Mouse (Mus musculus) thymus, postnatal 10 days (tissue): ENCODE data around the gene Tbx10.
"Not testable (repeated sequence)": the region's sequence is repeated elsewhere in the genome, so short reads cannot be mapped to it uniquely, and the experiment has no call there.

Experiments
- DNase-seq, 2 experiments: peaks; one replicate each; pipeline ENCODE4 v3.0.0; 2021; ENCODE audit warnings: low spot score in 2 of 2

Gene Tbx10

DNA sequence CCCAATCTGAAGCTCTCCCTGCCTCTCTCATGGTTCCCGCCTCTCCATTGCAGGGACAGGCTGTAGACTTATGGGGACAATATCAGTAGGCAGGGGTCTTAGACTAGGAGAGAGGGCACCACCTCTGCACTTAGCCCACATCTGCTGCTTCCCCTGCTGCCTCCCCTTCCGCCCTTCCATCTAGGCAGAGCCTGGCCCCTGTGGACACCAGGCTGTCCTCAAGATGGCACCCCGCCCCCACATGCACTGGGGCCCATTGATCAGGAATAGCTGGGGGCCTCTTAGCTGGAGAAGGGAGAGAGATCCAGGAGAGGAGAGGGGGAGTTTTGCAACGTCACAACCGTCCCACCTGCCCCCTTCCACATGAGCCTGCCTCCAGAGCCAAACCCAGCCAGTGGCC lies at the start of gene Tbx10:
TSS of gene Tbx10 (plus strand) at position 337 of the 400 bp plus-strand sequence.
- no peak for DNase-seq

DNA sequence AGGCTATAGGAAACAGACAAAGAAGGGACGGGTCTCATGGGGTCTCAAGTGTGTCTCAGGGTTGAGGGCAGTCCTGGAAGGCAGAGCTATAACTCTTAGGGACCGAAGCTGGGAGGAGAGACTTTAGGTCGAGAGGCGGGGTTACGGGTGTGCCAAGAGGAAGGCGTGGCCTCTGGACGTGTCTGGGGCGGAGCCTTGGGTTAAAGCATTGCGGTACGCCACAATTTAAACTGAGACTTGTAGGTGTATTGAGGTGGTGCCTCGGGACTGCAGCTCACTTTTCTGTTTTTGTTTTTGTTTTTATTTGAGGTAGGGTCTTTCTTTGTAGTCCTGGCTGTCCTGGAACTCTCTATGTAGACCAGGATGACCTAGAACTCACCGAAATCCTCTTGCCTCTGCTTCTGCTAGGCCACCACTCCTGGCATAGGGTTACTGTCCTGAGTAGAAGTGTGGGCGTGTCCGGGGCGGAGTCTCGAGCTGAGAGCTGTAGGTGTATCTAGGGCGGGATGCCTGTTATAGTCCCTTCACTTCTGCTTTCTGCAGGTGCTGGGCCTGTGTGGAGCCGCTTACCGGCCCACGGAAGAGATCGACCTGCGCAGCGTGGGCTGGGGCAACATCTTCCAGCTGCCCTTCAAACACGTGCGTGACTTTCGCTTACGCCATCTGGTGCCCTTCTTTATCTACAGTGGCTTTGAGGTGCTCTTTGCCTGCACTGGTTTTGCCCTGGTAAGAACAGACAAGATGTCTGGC lies 49.4 kb upstream of the Tbx10 start:
- peak in 1 of 2 experiments; percentile 43 for DNase-seq

DNA sequence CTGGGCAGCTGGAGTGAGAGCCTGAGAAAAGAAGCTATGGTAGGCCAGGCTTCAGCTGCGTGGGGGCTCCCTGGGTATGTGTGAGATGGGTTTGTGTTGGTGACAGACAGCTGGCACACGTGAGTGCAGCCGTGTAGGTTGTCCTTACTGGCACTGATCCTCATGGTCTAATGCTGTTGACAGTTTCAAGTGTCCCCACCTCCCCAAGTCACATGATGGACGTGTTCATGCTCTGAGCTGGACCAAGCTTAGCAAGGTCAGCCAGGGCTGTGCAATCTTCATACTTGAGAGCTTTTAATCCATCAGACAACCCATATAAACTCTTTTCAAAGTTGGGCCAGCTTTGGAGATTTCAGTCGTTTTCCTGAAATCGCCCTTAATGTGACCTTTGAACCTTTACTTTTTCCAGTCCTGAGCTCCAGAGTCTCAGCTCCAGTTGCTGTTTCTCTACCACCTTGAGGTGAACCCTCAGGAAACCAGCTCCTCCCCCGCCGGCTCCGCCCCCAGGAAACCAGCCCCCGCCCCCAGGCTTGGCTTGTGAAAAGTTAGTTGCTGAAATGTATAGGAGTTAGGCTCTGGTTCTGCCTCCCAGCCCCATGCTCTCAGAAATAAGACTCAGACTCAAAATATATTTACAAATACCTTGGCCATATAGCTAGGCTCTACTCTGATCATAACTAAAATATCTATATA lies 46.5 kb upstream of the Tbx10 start:
- peak; percentile 64 to 69 for DNase-seq

DNA sequence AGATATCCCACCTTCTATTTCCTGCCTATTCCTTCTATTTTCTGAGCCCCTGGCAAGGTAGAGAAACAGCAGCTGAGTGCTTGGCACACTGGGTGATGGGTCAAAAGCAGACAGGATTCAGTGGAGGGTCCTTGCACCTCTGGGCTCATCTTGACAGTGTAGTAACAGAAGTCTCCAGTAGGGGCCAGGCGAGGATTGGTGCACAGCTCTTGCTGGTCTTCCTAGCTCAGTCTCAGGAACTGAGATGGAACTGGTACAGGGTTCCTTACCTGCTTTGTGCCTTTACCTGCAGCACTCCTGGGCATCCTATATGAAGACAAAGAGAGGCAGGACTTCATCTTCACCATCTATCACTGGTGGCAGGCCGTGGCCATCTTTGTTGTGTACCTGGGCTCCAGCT lies 45.8 kb upstream of the Tbx10 start:
- peak; percentile 53 to 83 for DNase-seq

DNA sequence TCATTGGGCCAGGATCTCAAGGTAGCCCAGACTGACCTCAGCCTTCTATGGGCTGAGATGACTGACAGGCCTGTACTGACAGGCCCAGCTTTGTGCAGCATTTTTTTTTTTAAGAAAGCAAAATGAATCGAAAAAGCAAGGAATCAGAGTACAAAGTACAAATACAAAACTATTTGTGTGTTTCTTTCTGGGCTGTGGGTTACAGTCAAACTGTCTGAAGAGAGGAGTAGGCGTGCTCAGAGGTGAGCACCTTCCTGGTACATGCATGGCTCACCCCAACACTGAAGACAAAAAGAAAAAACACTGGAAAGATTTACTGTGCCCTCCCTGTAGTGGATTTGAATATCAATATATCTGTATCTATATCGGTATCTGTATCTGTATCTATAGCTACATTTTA lies 44.7 kb upstream of the Tbx10 start:
- DNase-seq: no peak

DNA sequence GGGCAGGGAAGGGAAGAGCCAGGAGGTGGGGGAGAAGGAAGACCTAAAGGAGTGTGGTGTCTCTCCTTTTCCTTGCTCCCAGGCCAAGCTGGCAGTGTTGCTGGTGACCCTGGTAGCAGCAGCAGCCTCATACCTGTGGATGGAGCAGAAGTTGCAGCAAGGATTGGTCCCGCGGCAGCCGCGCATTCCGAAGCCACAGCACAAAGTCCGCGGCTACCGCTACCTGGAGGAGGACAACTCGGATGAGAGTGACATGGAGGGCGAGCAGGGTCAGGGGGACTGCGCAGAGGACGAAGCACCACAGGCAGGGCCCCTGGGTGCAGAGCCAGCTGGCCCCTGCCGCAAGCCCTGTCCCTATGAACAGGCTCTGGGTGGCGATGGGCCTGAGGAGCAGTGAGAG lies 44.0 kb upstream of the Tbx10 start:
- DNase-seq: no peak

DNA sequence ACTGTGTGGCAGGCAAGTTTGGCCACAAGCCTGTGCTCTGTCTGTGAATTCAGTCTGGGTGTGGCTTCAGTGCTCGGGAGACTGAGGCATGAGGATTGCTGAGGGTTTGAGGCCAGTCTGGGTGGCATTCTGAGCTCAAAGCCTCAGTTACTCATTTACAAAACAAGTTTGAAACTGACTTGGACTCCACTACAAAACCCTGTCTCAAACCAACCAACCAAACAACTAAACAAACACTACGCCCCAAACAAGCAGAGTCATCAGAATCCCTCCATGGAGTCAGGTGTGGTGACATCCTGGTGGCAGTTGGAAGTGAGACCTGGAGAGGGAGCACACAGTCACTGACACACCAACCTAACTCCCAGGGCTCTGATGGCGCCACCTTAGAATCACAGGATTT lies 42.2 kb upstream of the Tbx10 start:
- no peak for DNase-seq

DNA sequence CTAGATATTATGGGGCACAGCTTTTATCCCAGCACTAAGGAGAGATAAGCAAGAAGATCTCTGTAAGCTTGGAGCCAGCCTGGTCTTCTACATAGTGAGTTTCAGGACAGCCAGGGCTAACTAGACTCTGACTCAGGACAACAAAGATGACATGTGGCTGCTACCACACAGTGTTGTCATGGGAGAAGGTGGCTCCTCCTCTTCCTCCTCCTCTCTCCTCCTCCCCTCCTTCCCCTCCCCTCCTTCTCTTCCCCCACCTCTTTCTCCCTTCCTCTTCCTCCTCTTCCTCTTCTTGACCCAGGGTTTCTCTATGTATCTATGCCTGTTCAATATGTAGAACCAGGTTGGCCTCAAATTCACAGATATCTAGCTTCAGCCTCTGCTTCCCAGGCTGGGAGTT lies 41.1 kb upstream of the Tbx10 start:
- DNase-seq: no peak

DNA sequence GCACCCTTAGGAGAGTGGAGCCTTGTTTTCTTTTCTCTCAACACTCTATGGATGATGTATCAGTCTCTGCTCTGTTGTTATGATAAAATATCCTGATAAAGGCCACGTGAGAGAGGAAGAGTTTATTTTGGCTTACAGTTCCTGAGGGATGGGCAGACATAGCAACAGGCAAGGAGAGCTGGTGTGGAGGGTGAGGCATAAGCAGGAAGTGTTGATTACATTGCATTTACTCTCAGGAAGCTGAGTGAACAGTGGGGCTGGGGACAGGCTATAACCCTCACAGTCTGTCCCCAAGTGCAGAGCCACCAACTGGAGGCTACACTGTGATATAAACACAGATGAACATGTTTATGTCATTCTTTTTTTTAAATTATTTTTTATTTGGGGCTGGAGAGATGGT lies 40.5 kb upstream of the Tbx10 start:
- DNase-seq: no peak

DNA sequence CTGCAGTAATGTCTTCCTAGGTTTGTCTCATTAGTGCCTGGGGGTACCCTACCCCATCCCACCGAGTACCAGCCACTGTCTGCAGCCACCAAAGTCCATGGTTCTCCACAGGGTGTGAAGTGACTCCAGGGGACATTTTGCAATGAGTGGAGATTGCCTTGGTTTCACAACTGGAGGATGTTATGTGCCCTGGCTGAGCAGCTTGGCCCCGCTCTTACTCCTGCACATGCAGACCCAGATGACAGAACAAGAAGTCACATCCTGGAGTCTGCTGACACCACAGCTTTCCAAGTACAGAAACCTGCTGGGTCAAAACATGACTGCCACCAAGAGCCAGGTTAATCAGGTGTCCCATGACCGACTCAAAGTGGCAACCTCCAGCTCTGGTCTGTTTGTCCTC lies 37.5 kb upstream of the Tbx10 start:
- no peak for DNase-seq

DNA sequence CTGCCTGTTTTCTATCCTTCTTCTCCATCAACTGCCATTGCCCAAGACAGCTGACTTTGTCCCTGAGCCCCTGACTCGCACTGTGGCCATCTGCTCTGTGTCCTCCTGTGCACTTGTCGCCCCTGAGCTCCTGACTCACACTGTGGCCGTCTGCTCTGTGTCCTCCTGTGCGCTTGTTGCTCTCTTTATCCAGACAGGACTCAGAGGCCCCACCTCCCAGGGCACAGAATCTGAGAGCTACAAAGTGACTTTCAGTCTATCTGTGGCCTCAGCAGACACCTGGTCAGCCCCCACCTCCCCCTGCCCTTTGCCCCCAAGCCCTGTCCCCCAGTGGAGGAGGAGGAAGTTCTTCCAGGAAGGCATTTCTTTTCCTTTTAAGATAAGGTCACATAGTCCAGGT lies 36.7 kb upstream of the Tbx10 start:
- DNase-seq: no peak

DNA sequence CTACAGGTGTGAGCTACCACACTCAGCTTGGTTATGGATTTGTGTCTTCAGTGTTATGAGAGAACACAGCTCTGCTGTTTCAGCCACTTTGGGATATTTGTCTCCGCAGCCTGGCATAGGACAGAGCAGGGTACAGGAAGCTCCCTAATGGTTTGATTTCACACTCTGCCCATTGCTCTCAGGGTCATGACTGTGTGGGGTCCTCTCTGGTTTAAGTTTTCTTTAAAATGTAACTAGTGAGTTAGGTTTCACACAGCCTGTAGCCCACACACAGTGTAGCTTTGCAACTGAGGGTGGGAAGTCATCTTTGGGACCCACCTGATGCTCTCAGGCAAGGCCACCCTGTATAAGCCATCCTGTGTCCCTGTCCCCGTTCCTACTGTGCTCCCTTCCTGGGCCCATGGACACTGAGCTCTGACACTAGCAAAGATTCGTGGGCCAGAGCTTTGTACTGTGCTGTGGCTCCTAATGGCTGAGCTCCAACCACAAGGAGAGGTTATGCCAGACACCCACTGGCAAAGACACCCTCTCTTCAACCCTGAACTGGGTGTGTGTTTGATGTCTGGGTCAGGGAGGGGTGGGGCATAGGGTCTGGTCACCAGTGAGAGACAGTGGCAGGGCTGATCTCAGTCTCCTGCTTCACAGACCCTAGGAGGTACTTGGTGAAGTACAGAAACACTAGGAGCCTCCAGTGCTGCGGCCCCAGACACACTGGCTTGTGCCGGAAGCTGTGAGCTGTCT lies 35.1 kb upstream of the Tbx10 start:
- DNase-seq: not testable (repeated sequence)

DNA sequence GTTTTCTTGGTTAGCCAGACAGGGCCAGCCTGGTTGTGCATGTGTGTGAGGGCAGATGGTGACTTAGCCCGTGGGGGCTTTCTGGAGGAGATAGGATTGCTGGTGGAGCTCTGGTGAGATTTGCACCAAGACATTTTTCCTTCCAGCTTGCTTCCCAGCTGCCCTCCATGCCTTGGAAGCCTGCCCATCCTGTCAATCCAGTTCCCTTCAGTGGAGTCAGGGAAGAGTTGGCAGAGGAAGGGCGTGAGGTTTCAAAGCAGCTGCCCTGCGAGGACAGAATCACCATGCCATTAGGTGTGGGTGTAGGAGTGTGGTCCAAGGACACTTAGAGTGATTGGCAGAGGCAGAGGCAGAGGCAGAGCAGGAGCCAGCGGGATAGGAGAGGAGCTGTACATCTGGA lies 34.1 kb upstream of the Tbx10 start, which contains the start of gene Aldh3b3:
TSS of gene Aldh3b3 (plus strand) at position 176 of the 400 bp plus-strand sequence.
- no peak for DNase-seq

DNA sequence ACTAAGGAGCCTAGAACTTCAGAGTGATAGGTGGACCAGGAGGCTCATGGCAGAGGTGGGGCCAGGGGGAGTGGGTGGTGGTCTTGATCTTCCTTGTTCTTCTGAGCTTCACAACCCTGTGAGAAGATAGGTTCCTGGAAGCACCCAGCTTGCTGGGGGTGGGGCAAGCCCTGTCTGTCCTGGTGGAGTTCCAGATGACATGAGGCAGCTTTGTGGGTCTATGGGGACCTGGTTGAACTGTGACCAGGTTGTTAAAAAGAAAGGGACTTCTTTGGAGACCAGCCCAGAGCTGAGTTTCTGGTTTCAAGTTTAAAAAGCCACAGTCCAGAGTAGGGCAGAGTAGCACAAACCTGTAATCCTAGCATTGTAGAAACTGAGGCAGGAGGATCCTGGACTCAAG lies 33.5 kb upstream of the Tbx10 start:
- DNase-seq: no peak

DNA sequence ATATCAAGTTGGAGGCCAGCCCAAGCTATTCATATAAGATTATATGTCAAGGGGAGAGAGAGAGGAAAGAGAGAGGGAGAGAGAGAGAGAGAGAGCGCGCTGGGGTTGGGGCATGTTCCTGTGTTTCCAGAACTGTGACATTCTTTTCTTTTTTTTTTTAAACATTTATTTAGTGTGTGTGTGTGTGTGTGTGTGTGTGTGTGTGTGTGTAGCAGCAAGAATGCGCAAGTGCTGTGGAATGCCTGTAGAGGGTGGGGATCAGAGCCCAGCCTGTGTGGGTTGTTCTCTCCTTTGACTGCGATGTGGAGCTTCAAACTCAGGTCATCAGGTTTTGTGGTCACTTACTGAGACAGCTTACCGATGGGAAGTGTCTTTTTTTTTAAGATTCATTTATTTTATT lies 32.3 kb upstream of the Tbx10 start:
- DNase-seq: no peak

DNA sequence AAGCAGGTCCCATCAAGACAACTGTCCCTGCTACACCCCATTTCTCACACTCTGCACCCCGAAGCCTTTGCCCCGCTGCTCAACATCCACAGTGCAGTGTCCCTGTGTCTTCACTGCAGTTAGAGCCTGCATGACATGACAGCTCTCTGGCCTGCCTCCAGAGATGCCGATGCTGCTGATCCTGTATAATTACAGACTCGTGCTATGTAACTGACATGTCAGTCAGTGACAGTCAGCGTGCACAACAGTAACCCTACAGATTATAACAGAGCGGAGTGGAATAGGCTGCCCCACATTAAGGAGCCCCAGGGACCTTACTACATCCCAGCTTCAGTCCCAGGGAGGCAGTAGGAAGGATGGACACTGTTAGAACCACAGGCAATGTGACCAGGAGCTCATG lies 30.7 kb upstream of the Tbx10 start:
- DNase-seq: not testable (repeated sequence)

DNA sequence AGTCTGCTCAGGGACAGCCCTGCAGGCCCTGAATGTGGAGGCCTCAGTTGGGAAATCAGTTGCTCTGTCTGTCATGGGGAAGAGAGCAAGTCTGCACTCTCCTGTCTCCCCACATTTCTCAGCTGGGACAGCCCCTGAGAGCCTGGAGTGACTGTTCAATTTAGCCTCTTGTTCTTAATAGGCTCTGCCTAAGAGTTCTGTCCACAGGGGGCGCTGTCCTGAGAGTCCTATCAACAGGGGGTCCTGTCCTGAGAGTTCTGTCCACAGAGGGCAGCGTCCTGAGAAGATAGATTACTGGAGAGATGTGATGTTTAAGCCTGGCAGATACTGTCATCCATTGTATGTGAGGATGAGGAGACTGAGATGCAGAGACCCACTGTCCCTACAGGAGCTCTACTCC lies 30.1 kb upstream of the Tbx10 start:
- peak in 1 of 2 experiments; percentile 28 for DNase-seq

DNA sequence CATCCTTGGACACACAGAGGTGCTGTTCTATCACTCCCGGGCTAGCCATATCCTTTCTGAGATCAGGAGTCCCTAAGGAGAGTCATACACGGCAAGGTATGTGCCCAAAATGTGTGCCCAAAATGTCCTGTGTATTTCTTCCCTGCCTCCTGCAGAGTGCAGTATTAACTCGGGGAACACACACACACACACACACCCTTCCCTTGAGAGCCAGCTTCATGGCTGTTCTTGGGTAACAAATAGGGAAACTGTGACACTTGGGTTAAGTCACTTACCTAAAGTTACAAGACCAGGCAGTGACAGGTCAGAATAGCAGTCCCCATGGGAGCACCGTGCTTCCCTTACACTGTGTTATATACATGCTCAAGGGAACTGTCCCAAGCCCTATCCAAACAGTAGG lies 28.5 kb upstream of the Tbx10 start:
- no peak for DNase-seq

DNA sequence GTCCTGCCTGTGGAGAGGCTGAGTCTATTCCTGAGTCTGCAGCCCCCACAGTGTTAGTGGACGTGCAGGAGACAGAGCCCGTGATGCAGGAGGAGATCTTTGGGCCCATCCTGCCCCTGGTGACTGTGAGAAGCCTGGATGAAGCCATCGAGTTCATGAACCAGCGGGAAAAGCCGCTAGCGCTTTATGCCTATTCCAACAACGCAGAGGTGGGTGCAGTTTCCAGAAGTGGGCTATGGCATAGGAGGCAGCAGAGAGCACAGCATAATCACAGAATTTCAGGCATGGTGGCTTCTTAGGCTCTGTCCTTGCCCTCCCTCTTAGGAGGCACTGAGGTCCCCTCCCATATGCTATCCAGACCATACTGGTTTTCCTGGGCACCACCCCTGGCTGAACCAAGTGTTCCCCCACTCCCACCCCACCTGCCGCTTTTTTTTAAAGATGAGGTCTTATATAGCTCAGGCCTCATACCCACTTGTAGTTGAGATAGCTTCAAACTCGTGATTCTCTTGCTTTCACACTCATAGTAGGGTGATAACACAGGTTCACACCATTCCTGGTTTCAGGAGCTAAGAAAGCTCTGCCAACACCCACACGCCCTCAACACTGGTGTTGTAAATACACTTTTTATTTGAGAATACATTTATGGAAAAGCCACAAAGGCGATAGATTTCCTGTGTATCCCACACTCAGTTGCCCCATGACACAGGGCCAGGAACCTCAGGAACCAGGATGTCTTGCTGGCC lies 26.0 kb upstream of the Tbx10 start:
- DNase-seq: no peak

DNA sequence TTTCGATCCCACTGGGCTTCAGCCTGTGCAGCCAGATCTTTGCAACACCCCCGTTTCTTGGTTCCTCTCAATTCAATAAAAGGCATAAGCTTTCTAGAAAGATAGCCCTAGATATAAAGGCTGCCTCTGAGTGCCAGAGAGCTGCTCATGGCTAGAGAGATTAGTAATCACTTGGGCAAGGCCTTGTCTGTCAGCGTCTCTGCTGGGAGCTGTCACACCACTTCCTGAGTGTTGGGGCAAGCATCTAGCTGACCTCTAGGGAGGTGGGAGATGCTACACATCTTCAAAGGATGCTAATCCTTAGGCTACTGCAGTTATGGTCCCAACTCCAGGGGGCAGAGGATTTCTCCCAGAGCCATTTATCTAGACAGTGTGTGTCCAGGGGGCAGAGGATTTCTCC lies 25.3 kb upstream of the Tbx10 start:
- DNase-seq: no peak

DNA sequence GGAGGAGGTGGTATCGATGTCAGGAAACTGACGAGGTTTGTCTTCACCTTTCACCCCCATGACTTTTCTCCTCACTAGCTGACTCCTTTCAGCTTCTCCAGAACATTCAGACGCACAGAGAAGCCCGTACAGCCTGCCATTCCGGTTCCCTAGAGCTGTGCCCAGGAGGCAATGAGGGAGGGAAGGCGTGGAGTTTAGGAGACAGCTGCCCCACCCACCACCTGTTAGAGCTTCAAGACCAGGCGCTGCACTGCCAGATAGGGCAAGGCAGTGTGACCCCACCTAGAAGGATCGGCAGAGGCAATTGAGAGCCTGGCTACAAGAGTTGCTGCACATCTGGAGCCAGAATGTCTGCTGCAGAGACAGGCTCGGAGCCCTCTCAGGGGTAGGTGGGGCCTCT lies 20.3 kb upstream of the Tbx10 start, which contains the start of gene Aldh3b2:
TSS of gene Aldh3b2 (plus strand) at position 100 of the 400 bp plus-strand sequence.
- no peak for DNase-seq

DNA sequence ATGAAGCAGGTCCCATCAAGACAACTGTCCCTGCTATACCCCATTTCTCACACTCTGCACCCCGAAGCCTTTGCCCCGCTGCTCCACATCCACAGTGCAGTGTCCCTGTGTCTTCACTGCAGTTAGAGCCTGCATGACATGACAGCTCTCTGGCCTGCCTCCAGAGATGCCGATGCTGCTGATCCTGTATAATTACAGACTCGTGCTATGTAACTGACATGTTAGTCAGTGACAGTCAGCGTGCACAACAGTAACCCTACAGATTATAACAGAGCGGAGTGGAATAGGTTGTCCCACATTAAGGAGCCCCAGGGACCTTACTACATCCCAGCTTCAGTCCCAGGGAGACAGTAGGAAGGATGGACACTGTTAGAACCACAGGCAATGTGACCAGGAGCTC lies 17.9 kb upstream of the Tbx10 start:
- not testable (repeated sequence) for DNase-seq
